Mouse (Mus musculus) thymus, postnatal 4 days (tissue): ENCODE data around the gene Fbxo46.
A peak's percentile ranks its signal among the peaks of the same experiment; 100 is the strongest.

ENCODE experiments used
- DNase-seq: peaks from one replicate; pipeline ENCODE4 v3.0.0; 2021

The Fbxo46 gene

DNA sequence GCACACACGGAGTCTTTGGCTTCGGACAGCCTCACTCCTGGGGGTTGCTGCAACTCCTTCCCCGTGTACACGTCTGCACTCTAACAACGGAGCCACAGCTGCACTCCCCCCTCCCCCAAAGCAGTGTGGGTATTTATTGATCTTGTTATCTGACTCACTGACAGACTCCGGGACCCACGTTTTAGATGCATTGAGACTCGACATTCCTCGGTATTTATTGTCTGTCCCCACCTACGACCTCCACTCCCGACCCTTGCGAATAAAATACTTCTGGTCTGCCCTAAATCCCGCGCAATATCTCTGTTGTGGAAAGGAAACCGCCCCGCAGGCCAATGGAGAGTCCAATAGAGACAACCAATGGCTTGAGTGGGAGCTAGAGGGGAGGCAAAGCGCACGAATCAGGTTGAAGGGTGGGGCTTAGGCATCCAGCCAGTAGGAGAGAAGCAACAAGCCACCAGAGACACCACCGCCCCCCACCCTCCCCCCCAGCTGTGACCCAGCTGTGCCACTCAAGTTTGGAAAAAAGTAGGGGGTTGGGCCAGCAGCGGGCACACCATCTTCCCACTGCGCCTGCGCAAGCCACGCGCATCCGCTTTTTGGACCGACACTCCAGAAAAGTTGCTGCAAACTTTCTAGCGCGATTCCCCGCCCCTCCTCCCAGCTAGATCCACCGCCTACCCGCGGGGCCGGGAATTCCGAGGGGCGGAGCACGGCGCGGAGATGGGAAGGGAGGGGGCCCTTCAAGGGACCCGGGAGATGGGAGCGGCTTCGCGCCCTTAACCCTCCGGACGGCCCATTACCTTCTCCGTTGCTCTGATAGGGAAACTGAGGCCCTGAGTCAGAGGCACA is 25.9 kb upstream of the Fbxo46 start:
- DNase-seq: peak; percentile 97

DNA sequence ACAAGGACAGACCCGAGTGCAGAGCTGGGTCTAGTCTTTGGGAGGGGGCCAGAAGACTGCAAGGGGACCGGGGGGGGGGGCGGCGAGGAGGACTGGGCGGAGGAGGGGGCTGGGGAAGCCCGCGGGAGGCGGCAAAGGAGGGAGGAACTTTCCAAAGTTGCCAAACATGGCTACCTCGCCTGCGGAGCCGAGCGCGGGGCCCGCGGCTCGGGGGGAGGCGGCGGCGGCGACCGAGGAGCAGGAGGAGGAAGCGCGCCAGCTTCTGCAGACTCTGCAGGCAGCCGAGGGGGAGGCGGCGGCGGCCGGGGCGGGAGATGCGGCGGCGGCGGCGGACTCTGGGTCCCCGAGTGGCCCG is 25.2 kb upstream of the Fbxo46 start, which contains the start of gene Six5:
Six5 (plus strand) TSS at position 124 of the 355 bp plus-strand sequence.
- peak; percentile 85 for DNase-seq

DNA sequence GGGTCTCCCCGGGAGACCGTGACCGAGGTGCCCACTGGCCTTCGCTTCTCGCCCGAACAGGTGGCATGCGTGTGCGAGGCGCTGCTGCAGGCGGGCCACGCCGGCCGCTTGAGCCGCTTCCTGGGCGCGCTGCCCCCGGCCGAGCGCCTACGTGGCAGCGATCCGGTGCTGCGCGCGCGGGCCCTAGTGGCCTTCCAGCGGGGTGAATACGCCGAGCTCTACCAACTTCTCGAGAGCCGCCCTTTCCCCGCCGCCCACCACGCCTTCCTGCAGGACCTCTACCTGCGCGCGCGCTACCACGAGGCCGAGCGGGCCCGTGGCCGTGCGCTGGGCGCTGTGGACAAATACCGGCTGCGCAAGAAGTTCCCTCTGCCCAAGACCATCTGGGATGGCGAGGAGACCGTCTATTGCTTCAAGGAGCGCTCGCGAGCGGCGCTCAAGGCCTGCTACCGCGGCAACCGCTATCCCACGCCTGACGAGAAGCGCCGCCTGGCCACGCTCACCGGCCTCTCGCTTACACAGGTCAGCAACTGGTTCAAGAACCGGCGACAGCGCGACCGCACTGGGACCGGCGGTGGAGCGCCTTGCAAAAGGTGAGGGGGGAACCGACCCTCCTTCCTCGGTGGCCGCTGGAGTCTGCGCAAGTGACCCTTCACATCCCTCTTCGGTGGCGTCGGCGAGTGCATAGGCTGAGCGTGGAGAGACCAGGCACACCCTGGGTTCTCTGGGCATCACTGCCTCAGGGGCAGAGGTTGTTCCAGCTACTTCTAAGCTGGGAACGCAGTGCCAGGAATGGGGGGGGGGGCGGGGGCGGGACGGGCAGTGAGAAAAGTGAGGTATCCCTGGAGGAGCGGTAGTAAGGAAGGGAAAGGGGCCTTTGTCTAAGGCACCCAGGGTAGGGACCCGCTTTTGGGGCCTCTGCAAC is 24.6 kb upstream of the Fbxo46 start:
- peak; percentile 67 for DNase-seq

DNA sequence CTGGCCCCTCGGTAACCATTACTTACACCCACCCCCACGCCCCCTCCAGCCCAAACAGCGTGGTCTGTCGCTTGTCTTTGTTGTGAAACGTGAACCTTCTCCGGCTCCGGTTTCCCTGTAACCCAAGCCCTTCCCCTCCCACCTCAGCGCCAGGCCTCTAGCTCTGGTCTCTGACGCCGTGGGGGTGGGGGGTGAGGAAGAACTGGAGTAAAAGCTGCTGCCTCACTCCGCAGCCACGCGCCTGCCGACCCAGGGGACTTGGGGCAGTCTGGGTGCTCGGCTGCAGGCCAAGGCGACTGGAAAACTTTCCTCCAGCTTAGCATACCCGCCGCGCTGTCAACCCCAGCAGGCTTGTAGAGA is 23.9 kb upstream of the Fbxo46 start:
- DNase-seq: peak; percentile 53

DNA sequence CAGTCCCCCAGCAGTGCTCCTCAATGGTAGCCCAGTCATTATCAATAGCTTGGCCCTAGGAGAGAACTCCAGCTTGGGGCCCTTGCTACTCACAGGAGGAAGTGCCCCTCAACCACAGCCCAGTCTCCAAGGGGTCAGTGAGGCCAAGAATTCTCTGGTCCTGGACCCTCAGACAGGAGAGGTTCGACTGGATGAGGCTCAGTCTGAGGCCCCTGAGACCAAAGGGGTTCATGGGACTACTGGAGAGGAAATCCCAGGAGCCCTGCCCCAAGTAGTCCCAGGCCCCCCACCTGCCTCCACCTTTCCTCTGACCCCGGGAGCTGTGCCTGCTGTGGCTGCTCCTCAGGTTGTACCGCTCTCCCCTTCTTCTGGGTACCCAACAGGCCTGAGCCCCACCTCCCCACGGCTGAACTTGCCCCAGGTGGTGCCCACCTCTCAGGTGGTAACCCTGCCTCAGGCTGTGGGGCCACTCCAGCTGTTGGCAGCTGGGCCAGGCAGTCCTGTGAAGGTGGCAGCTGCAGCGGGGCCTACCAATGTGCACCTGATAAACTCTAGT is 23.2 kb upstream of the Fbxo46 start:
- peak; percentile 10 for DNase-seq

DNA sequence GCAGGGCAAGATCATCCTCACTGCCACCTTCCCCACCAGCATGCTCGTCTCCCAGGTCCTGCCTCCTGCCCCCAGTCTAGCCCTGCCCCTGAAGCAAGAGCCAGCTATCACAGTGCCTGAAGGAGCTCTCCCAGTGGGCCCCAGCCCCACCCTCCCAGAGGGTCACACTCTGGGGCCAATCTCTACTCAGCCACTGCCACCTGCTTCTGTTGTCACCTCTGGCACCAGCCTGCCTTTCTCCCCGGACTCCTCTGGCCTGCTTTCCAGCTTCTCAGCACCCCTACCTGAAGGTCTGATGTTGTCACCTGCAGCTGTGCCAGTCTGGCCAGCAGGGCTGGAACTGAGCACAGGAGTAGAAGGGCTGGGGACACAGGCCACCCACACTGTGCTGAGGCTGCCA is 22.4 kb upstream of the Fbxo46 start:
- DNase-seq: peak; percentile 14

DNA sequence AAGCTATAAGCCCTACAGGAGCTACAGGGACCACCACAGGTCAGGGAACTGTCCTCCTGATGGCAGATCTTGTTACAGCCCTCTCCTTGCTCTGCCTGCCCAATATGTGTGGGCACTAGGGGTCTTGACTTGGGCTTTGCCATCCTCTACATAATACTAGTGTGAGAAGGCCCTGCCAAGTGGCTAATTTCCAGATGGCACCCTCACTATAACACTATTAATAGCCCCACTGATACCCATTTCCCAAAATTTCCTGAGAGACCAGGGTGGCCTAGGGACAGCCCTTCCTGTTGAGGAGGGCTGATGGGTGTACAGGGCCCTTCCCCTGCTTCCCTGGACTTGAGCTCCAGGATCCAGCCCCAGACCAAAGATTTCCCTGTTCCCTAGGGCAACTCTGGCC is 21.8 kb upstream of the Fbxo46 start:
- DNase-seq: no peak

DNA sequence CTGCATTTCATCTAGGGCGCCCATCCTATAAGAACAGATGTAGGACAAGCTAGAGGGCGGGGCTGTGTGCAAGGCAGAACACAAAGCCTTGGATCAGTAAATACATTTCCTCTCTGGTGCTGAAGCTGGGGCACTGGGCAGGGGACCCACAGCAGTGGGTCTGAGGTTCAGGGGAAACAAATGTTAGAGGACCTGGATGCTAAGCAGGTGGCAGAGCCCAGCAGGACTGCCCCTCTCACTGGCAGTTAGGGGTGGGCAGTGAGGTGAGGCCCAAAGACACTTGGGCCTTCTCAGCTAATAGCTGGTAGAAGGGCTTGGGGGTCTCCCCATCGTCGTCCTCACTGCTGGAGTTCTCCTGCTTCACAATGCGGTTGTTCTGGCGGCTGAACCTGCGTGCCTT is 20.8 kb upstream of the Fbxo46 start:
- no peak for DNase-seq

DNA sequence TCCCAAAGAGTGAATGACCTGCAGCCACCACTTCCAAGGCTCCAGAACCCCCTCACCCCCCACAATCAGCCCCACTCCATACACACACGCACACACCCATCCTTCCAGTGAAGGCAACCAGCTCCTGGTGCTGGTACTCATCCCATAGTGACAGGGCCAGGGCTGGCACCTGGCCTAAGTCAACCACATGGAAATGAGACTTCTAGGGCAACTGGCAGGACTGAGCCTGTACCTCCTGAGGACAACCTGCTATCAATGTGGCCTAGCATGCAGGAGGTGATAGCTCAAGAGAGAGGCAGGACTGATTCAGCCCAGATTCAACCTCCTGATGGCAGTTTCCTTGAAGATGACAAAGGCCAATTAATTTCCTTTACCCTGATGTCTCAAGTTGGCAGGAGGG is 19.4 kb upstream of the Fbxo46 start:
- no peak for DNase-seq

DNA sequence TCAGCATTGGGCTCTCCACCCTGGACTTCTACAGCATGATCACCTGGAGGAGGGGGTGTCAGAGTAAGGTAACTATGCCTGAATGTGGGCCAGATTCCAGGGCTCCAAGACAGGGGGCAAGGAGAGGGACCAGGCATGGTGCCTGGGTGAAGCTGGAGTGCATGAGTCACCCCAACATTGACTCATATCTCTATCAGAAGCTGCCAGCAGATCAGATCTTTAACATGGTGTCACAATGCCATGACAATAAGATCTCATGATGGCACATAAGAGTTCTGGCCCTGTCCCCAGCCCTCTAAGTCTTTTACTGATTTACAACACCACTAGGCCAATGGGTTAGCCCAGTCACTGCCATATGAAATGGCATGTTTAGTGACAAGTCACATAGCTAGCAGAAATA is 15.9 kb upstream of the Fbxo46 start:
- no peak for DNase-seq

DNA sequence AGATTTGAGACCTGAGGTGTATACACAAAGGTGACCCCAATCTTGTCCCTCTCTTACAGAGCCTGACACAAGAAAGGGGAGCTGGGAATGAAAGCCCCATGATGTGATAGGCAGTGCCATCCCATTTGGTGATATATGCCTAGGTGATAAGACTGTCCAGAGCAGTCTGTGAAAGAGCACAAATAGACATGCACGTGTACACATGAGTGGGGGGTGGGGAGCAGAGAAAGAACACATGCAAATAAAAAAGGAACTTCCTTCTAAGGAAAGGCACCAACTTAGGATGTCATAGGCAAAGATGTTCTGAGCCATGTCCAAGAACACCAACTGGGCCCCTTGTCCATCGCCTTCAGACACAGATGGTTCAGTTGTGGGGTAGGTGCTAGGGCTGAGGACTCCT is 15.2 kb upstream of the Fbxo46 start:
- DNase-seq: no peak

DNA sequence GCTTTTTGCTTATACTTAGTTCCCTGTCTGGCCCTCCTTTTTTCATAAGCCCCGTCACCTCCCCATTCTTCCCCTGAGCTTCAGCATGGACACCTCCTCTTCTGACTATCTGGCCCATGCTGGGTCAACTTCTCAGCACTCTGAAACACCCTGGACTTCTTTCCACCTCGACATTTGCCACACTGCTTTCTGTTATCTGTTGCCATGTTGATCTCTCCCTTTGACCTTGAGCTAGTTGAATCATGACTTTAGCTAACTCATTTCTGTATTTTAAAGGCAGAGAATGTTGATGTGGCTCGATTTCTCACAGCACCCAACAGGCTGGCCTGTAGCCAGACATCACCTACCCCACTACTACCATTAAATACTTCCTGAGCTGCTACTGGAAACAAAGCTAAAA is 12.2 kb upstream of the Fbxo46 start:
- no peak for DNase-seq

DNA sequence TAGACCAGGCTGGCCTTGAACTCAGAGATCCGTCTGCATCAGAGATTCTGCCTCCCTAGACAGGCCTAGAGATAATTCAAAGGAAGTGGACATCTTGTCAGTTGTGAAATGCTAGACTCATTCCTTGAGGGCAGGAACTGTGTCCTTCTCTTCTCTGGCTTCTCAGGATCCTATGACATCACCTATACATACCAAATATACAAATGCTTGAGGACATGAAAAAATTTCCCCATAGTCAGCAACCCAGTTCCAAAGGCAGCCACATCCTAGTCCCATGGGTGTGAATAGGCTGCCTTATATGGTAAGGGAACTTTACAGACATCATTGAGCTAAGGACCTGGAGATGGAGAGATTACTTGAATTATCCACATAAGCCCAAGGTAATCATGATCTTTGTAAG is 10.1 kb upstream of the Fbxo46 start:
- no peak for DNase-seq

DNA sequence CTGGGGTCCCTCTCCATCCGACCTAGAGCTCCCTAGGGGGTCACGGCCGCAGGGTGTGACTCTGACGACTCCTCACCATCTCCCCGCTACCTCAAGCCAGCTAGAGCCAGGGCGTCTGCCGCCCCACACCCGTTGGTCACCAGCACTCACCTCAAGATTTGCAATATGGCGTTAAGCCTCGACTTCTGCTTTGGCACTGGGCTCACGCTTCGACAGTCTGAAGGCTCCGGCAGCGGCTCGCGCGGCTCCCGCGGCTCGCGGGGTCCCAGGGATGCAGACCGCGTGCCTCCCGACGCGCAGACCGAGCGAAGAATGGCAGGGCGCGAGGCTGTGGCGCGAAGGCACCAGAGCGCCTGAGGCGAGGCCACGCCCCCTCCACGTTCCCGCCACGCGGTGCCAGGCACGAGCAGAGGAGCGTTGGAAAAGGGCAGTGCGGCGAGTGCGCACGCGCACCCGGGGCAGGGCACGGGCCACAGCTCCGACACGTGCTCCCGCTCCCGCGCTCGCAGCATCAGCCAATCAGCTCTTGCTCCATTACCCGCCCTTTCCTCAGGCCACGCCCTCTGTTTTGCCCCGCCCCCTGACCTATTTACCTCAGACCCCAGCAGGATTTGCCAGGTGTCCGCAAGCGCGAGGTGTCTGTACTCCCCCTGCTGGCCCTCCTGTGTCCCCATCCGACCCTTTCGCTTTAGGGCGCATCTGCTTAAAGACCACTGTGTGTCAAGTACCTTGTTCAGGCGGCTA is 1.5 kb upstream of the Fbxo46 start, which contains the start of gene Gm4969:
Gm4969 (minus strand) TSS at position 341 of the 744 bp plus-strand sequence.
- DNase-seq: peak; percentile 79

DNA sequence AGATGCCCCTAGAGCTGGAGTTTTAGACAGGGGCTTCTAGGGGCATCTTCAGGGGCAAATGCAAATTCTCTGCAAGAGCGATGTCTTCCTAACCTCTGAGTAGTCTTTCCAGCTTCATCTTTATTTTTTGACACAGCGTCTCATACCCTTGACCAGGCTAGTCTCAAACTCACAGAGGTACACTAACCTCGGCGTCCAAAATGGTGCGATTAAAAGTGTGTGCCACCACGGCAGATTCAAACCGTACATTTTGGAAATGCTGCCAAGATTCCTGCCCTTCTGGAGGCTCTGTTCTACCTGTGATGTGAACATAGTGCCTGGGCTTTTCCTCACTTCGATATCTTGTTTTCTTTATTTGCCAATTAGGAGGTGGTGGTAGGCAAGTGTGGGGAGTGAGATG is 576 bp upstream of the Fbxo46 start:
- DNase-seq: no peak

DNA sequence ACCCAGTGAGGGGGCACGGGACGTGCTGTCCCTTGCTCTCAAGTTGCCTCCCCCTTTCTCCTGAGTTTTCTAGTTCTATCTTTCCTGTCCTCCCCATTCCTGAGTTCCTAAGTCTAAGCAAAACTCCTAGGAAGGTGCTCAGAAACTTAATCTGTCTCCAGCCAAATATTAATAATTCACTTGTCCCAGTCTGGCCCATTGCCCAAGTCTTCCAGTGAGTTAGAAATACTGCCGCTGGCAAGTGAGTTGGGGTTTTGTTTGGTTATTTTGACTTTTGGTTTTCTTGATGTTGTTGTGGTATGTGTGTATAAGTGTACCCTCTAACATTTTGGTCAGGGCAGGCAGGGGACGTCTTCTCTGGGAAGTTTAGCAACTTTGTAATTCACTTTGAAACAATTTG is 2.0 kb downstream of the Fbxo46 start:
- no peak for DNase-seq

DNA sequence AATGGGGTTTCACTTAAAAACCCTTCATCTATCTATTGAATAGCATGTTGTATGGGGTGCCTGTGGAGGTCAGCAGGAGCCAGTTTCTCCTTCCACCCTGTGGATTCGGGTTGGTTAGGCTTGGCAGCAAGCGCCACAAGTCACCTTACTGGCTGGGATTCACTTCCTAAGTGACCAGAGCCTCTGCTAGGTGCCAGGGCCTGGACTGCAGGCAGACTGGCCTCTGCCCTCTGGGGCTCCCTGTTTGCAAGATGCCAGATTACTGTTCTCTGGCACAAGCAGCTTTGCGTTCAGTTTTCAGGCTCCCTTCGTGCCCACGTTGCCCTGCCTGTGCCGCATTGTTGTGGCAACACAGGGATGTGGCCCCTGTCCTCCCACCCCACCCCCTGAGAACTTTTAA is 5.1 kb downstream of the Fbxo46 start:
- no peak for DNase-seq

DNA sequence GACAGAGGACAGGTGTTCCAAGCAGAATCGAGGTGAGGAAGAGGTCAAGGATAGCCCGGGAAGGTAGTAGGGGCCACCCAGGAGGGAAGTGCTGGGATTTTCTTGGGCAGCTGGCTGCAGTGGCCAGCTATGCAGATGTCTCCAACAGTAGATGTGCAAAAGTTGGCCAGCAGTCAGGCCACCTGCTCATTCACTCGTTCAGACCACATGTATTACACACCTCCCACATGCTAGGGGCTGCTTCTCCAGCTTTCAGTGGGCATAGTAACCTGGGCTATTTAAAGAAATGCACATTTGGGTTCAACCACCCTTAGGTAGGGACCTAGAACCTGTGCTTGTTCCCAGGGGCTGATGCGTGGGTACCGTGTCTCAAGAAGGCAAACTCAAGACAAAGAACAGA is 8.1 kb downstream of the Fbxo46 start:
- DNase-seq: no peak

DNA sequence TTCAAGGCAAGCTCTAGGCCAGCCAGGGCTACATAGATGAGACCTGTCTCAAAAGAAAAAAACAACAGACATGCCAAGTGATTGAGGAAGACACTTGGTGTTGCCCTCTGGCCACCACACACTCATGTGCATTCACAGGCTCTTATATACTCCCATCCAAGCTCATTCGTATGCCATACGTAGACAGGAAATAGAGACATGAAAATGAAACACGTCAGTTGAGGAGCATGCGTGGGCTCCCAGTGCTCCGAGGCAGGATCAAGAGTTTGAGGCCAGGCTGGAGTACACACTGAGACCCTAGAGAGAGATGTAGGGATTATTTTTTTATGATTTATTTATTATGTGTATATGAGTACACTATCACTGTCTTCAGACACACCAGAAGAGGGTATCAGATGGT is 9.7 kb downstream of the Fbxo46 start:
- DNase-seq: no peak

DNA sequence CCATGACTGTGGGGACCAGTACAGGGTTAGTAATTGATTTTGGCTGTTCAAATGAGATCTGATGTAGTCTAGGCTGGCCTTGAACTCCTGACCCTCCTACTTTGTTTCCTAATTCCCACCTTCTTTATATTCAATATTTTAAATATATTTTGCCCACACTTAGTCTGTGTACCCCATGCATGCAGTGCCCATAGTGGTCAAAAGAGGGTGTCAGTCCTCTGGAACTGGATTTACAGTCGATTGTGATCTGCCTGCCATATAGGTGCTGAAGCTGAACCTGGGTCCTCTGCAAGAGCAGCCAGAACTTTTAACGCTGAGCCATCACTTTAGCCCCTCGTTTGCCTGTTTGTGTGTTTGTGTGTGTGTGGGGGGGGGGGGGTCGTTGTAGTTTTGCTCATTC is 11.0 kb downstream of the Fbxo46 start:
- peak; percentile 46 for DNase-seq

DNA sequence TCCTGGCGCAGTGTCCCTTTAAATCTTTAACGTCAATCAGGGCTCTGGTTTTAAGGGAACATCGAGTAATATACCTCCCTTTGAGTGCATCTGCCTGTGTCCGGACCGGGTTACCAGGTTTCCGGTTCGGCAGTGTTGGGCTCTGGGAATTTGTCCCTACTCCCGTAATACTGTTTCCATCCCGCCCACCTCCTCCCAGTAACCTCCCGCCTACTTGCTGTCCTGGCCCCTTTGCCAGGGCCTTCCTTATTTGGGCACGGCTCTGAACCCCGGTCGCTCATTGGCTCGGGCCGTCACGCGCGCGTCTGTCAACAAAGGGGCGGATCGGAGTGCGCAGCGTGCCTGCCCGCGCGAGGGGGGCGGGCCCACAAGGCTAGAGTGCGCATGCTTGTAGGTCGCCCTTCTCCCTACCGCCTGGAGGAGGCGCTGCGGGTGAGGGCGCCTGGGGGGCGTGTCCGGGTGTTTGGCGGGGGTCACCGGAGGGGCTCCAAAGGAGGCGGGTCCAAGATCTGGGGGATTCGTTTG is 11.7 kb downstream of the Fbxo46 start:
- DNase-seq: peak; percentile 95

DNA sequence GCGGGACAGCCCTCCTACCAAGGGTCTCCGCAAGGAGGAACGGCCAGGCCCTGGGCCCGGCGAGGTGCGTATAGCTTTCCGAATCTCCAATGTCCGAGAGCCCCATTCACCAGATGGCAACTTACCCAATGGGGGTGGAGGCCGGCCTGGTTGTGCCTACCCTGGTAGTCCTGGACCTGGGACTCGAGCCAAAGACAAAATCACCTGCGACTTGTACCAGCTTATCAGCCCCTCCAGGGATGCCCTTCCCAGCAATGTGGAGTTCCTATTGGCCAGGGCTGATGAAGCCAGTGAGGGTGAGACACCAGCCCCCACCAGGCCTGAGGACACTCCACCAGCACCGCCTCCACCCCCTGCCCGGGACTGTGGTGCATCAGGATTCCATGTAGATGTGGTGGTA is 16.5 kb downstream of the Fbxo46 start:
- DNase-seq: no peak
